Mouse (Mus musculus) mouse trophoblast stem cell (cell line): Measurements from ENCODE around the gene Olig2.

ENCODE experiments used
- in situ Hi-C, 2 experiments: fragments of 300-500 bp; cut with MseI, MboI; formaldehyde crosslinking; loops; 2 replicates in 1 of 2; 3 replicates in 1 of 2; pipeline ENCODE4 v1.15.1; 2025

Gene Olig2

GRCm38 (mm10) chr16:91225233-91226037, at the start of gene Olig2:
TSS of gene Olig2 (plus strand) at chr16:91225457.
- in situ Hi-C loops: no loop called here

GRCm38 (mm10) chr16:91175892-91176291, 49.4 kb upstream of the Olig2 start:
- in situ Hi-C loops: no loop called here

GRCm38 (mm10) chr16:91187046-91187445, 38.2 kb upstream of the Olig2 start:
- in situ Hi-C loops: no loop called here

- in situ Hi-C loops: no loop called here
Observed at GRCm38 (mm10) chr16:91187662-91188061, 37.6 kb upstream of the Olig2 start.

GRCm38 (mm10) chr16:91188304-91188703, 37.0 kb upstream of the Olig2 start:
- in situ Hi-C loops: no loop called here

GRCm38 (mm10) chr16:91191233-91191632, 34.0 kb upstream of the Olig2 start:
- in situ Hi-C loops: no loop called here

GRCm38 (mm10) chr16:91191663-91192237, 33.5 kb upstream of the Olig2 start:
- in situ Hi-C loops: no loop called here

- in situ Hi-C loops: no loop called here
Observed at GRCm38 (mm10) chr16:91192672-91193354, 32.4 kb upstream of the Olig2 start.

- in situ Hi-C loops: no loop called here
Observed at GRCm38 (mm10) chr16:91199815-91200214, 25.4 kb upstream of the Olig2 start.

GRCm38 (mm10) chr16:91202989-91203388, 22.3 kb upstream of the Olig2 start:
- in situ Hi-C loops: no loop called here

GRCm38 (mm10) chr16:91206371-91206770, 18.9 kb upstream of the Olig2 start:
- in situ Hi-C loops: no loop called here

- in situ Hi-C loops: loop anchor here in 1 of 2 experiments (5.0 kb wide), 2 partner anchors 135 kb away; no protein-coding TSS in a partner anchor
Observed at GRCm38 (mm10) chr16:91217077-91217476, 8.2 kb upstream of the Olig2 start.

- in situ Hi-C loops: loop anchor here in 1 of 2 experiments (5.0 kb wide), 2 partner anchors 134 to 136 kb away; no protein-coding TSS in a partner anchor
Observed at GRCm38 (mm10) chr16:91217948-91218347, 7.3 kb upstream of the Olig2 start.

- in situ Hi-C loops: loop anchor here in 1 of 2 experiments (5.0 kb wide), 2 partner anchors 133 to 137 kb away; no protein-coding TSS in a partner anchor
Observed at GRCm38 (mm10) chr16:91219246-91219645, 6.0 kb upstream of the Olig2 start.

GRCm38 (mm10) chr16:91222171-91222642, 3.0 kb upstream of the Olig2 start:
- in situ Hi-C loops: no loop called here

- in situ Hi-C loops: no loop called here
Observed at GRCm38 (mm10) chr16:91222643-91223271, 2.5 kb upstream of the Olig2 start.

- in situ Hi-C loops: no loop called here
Observed at GRCm38 (mm10) chr16:91223327-91224067, 1.8 kb upstream of the Olig2 start.

- in situ Hi-C loops: no loop called here
Observed at GRCm38 (mm10) chr16:91224068-91224402, 1.2 kb upstream of the Olig2 start.

GRCm38 (mm10) chr16:91224481-91225232, 600 bp upstream of the Olig2 start:
- in situ Hi-C loops: no loop called here
